Mouse (Mus musculus): ENCODE measurements at regions not wholly inside any gene's neighbourhood (a gene's known extent, or its start where the extent isn't known, plus 50 kb on each side); places are given as distances from the start of the nearest gene placed in this dataset.

- no peak overlapping the region for H3K27ac ChIP-seq
- H3K9ac ChIP-seq, result no peak overlapping the region
- H3K4me1 ChIP-seq (replicated peaks), result no peaks in the 10 kb centered on the region
- no peak overlapping the region for H3K4me3 ChIP-seq
- no peak overlapping the region for H3K4me2 ChIP-seq
- no peaks in the 10 kb centered on the region for H3K36me3 ChIP-seq
- 74% methylated on average over 5 of the region's 5 CpGs for WGBS
- H3K9me3 ChIP-seq (replicated peaks), result no peaks in the 10 kb centered on the region
- no peaks in the 10 kb centered on the region for H3K27me3 ChIP-seq
- ATAC-seq (replicated peaks; ENCODE audit: insufficient number of reproducible peaks, insufficient read depth, low FRiP score, low read depth), result no peak
These were observed 188.6 kb upstream of the 1700066M21Rik start for GRCm38 (mm10) chr1:57188796-57189319.

DNA sequence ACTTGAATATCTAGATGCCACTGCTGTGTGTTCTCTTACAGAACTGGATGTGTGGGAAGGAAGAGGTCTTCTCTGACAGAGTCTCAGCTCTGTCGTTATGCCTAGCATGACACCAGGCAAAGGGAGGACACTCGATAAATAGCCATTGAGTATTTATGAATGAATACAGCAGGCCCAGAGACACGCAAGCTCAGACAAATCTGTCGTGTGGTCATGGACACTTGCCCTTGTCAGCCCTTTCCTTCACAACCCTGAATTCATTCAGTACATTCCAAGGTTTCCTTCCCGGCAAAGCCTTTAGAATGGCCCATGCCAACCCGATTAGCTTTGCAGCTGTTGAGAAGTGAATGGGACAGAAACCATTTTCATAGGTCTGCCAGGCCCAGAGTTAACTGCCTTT, 176.1 kb upstream of the 1700066M21Rik start:
- Histone ChIP-seq H3K27ac (no peak overlapping the region), H3K4me2 (no peak overlapping the region), H3K9me3 (replicated peaks) (no peaks in the 10 kb centered on the region), H3K4me3 (no peak overlapping the region), H3K36me3 (no peaks in the 10 kb centered on the region), H3K27me3 (peaks cover 21% of the 10 kb centered on the region; the same call in 1 of the 2 replicates), H3K4me1 (replicated peaks) (peaks cover 4% of the 10 kb centered on the region; the same call in 1 of the 2 replicates), H3K9ac (no peak overlapping the region)
- no peak for ATAC-seq (replicated peaks; ENCODE audit: insufficient number of reproducible peaks, insufficient read depth, low FRiP score, low read depth)
- WGBS, result 68% methylated on average over 6 of the region's 6 CpGs

GRCm38 (mm10) chr1:57204331-57204730, 173.1 kb upstream of the 1700066M21Rik start:
- H3K4me1 ChIP-seq (replicated peaks), result peaks cover 4% of the 10 kb centered on the region; the same call in 1 of the 2 replicates

DNA sequence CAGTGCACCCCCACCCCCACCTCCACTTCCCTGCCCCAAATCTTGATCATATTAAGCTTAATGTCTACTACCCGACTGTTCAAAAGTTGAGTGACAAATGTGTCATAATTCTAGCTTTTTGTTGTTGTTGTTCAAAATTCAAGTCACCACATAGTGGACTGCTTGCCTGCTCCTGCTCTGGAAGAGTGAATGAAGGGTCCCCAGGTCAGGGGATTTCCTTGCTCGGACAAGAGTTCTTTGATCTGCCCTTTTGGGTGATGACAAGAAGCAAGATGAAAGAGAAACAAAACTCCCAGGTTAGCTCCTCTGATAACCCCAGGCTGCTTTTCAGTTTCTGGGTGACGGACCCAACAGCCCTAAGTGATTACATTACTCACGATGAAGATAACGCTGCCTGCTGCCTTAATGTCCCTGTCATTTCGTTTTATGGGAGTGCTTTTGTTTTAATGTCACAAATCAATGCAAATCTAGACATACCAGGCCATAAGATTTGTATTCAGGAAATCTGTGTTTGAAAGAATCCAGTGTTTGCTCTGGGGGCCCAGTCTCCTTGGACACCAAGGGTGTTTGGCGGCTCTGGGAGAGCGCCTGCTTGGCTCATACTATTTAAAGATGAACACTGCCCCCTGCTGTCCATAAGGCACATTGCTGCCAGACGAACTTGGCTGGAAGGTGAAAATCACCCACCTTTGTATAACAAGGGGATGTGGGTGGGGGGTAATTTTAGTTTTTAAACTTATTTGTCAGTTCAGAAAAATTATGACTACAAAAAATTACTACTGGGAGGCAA, 172.0 kb upstream of the 1700066M21Rik start:
- ATAC-seq (replicated peaks; ENCODE audit: insufficient number of reproducible peaks, insufficient read depth, low FRiP score, low read depth), result no peak
- peak overlapping the region; percentile 46 for H3K4me2 ChIP-seq
- H3K4me3 ChIP-seq, result peak overlapping the region; percentile 14; the same call in 1 of the 2 replicates
- H3K9ac ChIP-seq, result no peak overlapping the region
- no peaks in the 10 kb centered on the region for H3K36me3 ChIP-seq
- H3K4me1 ChIP-seq (replicated peaks), result peaks cover 4% of the 10 kb centered on the region; the same call in 1 of the 2 replicates
- no peaks in the 10 kb centered on the region for H3K9me3 ChIP-seq (replicated peaks)
- 3% methylated on average over 9 of the region's 9 CpGs for WGBS
- H3K27ac ChIP-seq, result no peak overlapping the region
- H3K27me3 ChIP-seq, result peaks cover 24% of the 10 kb centered on the region

More at GRCm38 (mm10) chr1:57204331-57204730, 173.1 kb upstream of the 1700066M21Rik start:
- WGBS, result 61% methylated on average over 3 of the region's 3 CpGs
- no peak overlapping the region for H3K27ac ChIP-seq
- no peak overlapping the region for H3K4me2 ChIP-seq
- peaks cover 24% of the 10 kb centered on the region for H3K27me3 ChIP-seq
- no peaks in the 10 kb centered on the region for H3K36me3 ChIP-seq
- H3K4me3 ChIP-seq, result no peak overlapping the region
- H3K9me3 ChIP-seq (replicated peaks), result no peaks in the 10 kb centered on the region
- no peak overlapping the region for H3K9ac ChIP-seq
- no peak for ATAC-seq (replicated peaks; ENCODE audit: insufficient number of reproducible peaks, insufficient read depth, low FRiP score, low read depth)

DNA sequence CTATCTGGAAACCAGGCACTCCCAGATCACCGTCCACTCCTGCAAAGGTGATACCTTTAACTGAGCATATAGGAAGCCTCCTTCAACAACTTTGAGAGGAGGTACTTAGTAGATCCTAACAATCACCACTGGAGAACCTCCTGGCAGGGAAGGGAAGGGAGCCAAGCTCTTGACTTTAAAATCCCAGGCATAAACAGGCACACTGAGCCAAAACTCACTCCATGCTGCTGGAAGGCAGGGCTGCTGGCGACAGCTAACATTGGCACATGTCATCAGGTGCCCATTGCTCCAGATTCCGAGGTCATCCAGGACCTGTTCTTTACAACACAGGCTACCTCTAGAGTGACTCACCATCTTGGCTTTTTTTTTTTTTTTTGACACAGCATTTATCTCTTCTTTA, 170.9 kb upstream of the 1700066M21Rik start:
- H3K27ac ChIP-seq, result no peak overlapping the region
- no peaks in the 10 kb centered on the region for H3K36me3 ChIP-seq
- H3K27me3 ChIP-seq, result peaks cover 21% of the 10 kb centered on the region
- H3K9ac ChIP-seq, result no peak overlapping the region
- H3K4me2 ChIP-seq, result no peak overlapping the region
- peaks cover 4% of the 10 kb centered on the region; the same call in 1 of the 2 replicates for H3K4me1 ChIP-seq (replicated peaks)
- no peaks in the 10 kb centered on the region for H3K9me3 ChIP-seq (replicated peaks)
- ATAC-seq (replicated peaks; ENCODE audit: insufficient number of reproducible peaks, insufficient read depth, low FRiP score, low read depth), result no peak
- H3K4me3 ChIP-seq, result no peak overlapping the region
- 38% methylated on average over 3 of the region's 3 CpGs for WGBS

DNA sequence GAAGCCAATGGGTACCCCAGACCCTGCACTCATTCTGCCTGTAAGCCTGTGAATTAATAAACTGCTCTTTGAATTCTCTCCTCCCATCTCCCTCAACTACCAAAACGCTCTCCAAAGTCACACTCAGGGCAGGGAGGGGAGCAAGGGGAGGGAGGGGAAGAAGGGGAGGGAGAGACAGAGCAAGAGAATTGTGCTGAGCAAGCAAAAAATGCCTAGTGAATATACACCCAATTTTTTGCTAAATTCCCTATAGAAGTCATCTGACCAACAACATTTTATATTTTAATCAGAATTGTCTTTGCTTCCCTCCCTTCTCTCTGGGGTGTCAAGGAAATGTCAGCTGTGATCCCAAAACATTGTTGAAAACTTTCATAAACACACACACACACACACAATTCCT, 170.5 kb upstream of the 1700066M21Rik start:
- no peaks in the 10 kb centered on the region for H3K36me3 ChIP-seq

GRCm38 (mm10) chr1:57208415-57208814, 169.0 kb upstream of the 1700066M21Rik start:
- 81% methylated on average over 9 of the region's 9 CpGs for WGBS
- ATAC-seq (replicated peaks; ENCODE audit: insufficient number of reproducible peaks, insufficient read depth, low FRiP score, low read depth), result no peak
- no peaks in the 10 kb centered on the region for H3K9me3 ChIP-seq (replicated peaks)

More for the DNA sequence above, 170.5 kb upstream of the 1700066M21Rik start:
- ATAC-seq (replicated peaks; ENCODE audit: insufficient number of reproducible peaks, insufficient read depth, low FRiP score, low read depth), result no peak
- H3K9ac ChIP-seq, result no peak overlapping the region
- H3K9me3 ChIP-seq (replicated peaks), result no peaks in the 10 kb centered on the region
- no peak overlapping the region for H3K4me3 ChIP-seq
- no peak overlapping the region for H3K27ac ChIP-seq
- H3K4me2 ChIP-seq, result no peak overlapping the region
- 21% methylated on average over 1 of the region's 1 CpGs for WGBS
- H3K4me1 ChIP-seq (replicated peaks), result peaks cover 4% of the 10 kb centered on the region; the same call in 1 of the 2 replicates
- peaks cover 18% of the 10 kb centered on the region for H3K27me3 ChIP-seq

DNA sequence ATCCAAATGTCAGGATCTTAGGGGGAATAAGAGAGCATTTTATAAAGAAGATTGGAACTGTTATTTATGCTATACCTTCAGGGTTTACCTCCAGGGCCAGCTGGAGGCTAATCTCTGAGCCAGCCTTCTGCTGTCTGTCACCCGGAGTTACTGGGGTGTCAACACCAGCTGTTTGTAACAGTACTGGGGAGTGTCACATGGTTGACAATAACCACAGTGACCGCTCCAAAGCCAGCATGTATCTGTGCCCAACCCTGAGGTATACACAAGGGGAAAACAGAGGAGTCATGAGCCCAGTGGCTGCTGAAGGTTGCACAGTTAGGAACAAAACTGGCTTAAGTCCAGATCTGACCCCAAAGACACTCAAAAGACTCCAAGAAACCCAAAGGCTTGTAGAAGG, 168.1 kb upstream of the 1700066M21Rik start:
- WGBS, result 22% methylated on average over 2 of the region's 2 CpGs
- peaks cover 9% of the 10 kb centered on the region for H3K4me1 ChIP-seq (replicated peaks)
- no peak overlapping the region for H3K4me2 ChIP-seq
- peaks cover 7% of the 10 kb centered on the region for H3K27me3 ChIP-seq
- no peak overlapping the region for H3K9ac ChIP-seq
- no peak overlapping the region for H3K27ac ChIP-seq
- H3K36me3 ChIP-seq, result no peaks in the 10 kb centered on the region
- no peaks in the 10 kb centered on the region for H3K9me3 ChIP-seq (replicated peaks)
- ATAC-seq (replicated peaks; ENCODE audit: insufficient number of reproducible peaks, insufficient read depth, low FRiP score, low read depth), result 0 out of 2 replicates have a peak, but pooled peaks have one; percentile 27
- H3K4me3 ChIP-seq, result no peak overlapping the region

More at GRCm38 (mm10) chr1:57208415-57208814, 169.0 kb upstream of the 1700066M21Rik start:
- Histone ChIP-seq H3K4me2 (no peak overlapping the region), H3K9ac (no peak overlapping the region), H3K36me3 (no peaks in the 10 kb centered on the region), H3K27me3 (peaks cover 12% of the 10 kb centered on the region), H3K4me3 (no peak overlapping the region), H3K27ac (no peak overlapping the region), H3K4me1 (replicated peaks) (peaks cover 6% of the 10 kb centered on the region)

DNA sequence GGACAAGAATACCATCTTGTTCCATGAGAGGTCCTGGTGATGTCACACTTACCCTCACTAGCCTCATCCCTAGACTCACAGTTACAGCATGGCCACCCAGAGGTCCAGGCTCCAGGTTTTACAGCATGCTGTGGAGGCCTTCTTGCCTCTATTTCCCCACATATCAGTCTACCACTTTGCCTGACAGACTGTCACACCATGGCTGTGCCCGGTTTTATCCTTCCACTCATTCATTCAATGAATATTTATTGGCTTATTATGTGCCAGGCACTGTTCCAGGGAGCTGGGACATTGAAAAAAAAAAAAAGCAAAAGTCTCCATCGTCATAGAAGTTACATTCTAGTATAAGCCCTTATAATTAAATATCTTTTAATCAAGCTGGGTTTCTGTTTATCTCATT, 166.4 kb upstream of the 1700066M21Rik start:
- peaks cover 5% of the 10 kb centered on the region for H3K4me1 ChIP-seq (replicated peaks)
- H3K4me2 ChIP-seq, result no peak overlapping the region
- H3K36me3 ChIP-seq, result no peaks in the 10 kb centered on the region
- no peaks in the 10 kb centered on the region for H3K9me3 ChIP-seq (replicated peaks)
- H3K27me3 ChIP-seq, result peaks cover 7% of the 10 kb centered on the region
- ATAC-seq (replicated peaks; ENCODE audit: insufficient number of reproducible peaks, insufficient read depth, low FRiP score, low read depth), result no peak
- WGBS, result 78% methylated on average over 2 of the region's 2 CpGs
- no peak overlapping the region for H3K4me3 ChIP-seq
- no peak overlapping the region for H3K9ac ChIP-seq
- H3K27ac ChIP-seq, result no peak overlapping the region

DNA sequence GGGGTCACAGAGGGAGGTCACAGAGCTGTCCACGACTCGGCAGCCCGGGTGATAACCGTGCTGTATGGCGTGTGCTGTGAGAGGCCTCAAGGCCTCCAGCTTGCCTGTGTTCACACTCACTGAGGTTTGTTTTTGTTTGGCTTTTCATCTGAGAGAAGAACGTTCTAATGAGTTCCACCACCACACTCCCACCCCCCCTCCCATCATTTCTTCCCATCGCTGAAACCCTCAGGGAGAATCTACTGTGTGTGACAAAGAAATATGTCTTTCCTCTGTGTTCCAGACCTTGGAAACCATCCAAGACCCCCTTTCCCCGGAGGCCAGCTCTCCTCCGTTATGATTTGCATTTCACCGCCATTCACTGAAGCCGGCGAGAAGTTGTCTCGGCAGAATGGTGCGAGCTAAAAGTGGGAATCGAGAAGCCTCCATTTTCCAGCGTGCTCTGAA, 164.0 kb upstream of the 1700066M21Rik start:
- no peaks in the 10 kb centered on the region for H3K36me3 ChIP-seq
- H3K9me3 ChIP-seq (replicated peaks), result no peaks in the 10 kb centered on the region
- H3K9ac ChIP-seq, result no peak overlapping the region
- no peaks in the 10 kb centered on the region for H3K27me3 ChIP-seq
- peak overlapping the region; percentile 18 for H3K4me3 ChIP-seq
- H3K27ac ChIP-seq, result no peak overlapping the region
- peaks cover 5% of the 10 kb centered on the region for H3K4me1 ChIP-seq (replicated peaks)
- WGBS, result 32% methylated on average over 16 of the region's 16 CpGs
- peak overlapping the region; percentile 49 for H3K4me2 ChIP-seq
- ATAC-seq (replicated peaks; ENCODE audit: insufficient number of reproducible peaks, insufficient read depth, low FRiP score, low read depth), result no peak

DNA sequence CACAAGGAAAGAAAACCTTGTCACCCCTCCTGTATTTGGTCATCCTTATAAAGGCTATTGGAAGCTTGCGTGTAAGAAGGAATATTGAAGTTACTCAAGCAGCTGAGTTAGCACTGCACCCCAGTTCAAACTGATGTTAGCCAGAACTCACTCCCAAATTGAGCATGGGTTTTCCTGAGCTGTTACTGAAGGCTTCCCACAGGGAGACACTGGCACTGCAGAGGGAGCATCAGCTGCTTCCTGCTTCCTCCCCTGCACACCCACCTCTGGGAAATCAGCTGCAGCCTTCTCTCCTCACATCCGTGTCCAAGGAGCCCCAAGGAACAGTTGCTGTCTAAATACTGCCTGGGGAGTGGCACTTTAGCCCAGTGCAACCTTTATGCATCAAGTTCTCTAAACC, 163.2 kb upstream of the 1700066M21Rik start:
- no peak overlapping the region for H3K27ac ChIP-seq

More for the DNA sequence above, 163.2 kb upstream of the 1700066M21Rik start:
- peaks cover 5% of the 10 kb centered on the region for H3K4me1 ChIP-seq (replicated peaks)
- no peak overlapping the region for H3K9ac ChIP-seq
- no peaks in the 10 kb centered on the region for H3K9me3 ChIP-seq (replicated peaks)
- no peak overlapping the region for H3K4me2 ChIP-seq
- 54% methylated on average over 2 of the region's 2 CpGs for WGBS
- no peaks in the 10 kb centered on the region for H3K27me3 ChIP-seq
- H3K36me3 ChIP-seq, result no peaks in the 10 kb centered on the region
- no peak overlapping the region for H3K4me3 ChIP-seq
- ATAC-seq (replicated peaks; ENCODE audit: insufficient number of reproducible peaks, insufficient read depth, low FRiP score, low read depth), result no peak

Data from heart, embryonic 15.5 days (tissue).